Mouse (Mus musculus) neural tube, embryonic 15.5 days (tissue): ENCODE data around the gene Zic3. TPM values are rescaled to one million over a fixed set of nuclear protein-coding genes. Genes with fewer than 3 reads are reported as not detected.

Experiments used
- ATAC-seq: fragments of 200-750 bp; cut with Nextera tagmentation; 2 replicates; pipeline ENCODE4 v1.8.0; 2017; ENCODE audit warnings: mild to moderate bottlenecking, moderate TSS enrichment, moderate library complexity; ENCODE audit not compliant: low FRiP score
- H3K27ac ChIP-seq: fragments of 300-500 bp; sonication (generic); replicated peaks from 2 replicates; pipeline ENCODE4 v1.5.1; 2015; ENCODE audit warnings: mild to moderate bottlenecking, inconsistent platforms
- H3K27me3 ChIP-seq: fragments of 300-500 bp; sonication (generic); replicated peaks from 2 replicates; pipeline ENCODE4 v1.6.1; 2015; ENCODE audit warnings: inconsistent platforms
- H3K36me3 ChIP-seq: fragments of 300-500 bp; sonication (generic); 2 replicates; pipeline ENCODE4 v1.6.1; 2015; ENCODE audit warnings: inconsistent platforms
- H3K4me1 ChIP-seq: fragments of 300-500 bp; sonication (generic); 2 replicates; pipeline ENCODE4 v1.6.1; 2015; ENCODE audit warnings: inconsistent platforms
- H3K4me2 ChIP-seq: fragments of 300-500 bp; sonication (generic); 2 replicates; pipeline ENCODE4 v1.6.1; 2015; ENCODE audit warnings: inconsistent platforms, mild to moderate bottlenecking, moderate library complexity
- H3K4me3 ChIP-seq: fragments of 300-500 bp; sonication (generic); replicated peaks from 2 replicates; pipeline ENCODE4 v1.5.1; 2015; ENCODE audit warnings: mild to moderate bottlenecking, inconsistent platforms
- H3K9ac ChIP-seq: fragments of 300-500 bp; sonication (generic); replicated peaks from 2 replicates; pipeline ENCODE4 v1.6.1; 2015; ENCODE audit warnings: mild to moderate bottlenecking, inconsistent platforms
- H3K9me3 ChIP-seq: fragments of 300-500 bp; sonication (generic); replicated peaks from 2 replicates; pipeline ENCODE4 v1.6.1; 2016; ENCODE audit warnings: inconsistent platforms
- WGBS: fragments of 180-500 bp; shearing (Covaris S2); methylation state at CpG from one replicate; pipeline ENCODE4 v1.1.7; 2015; ENCODE audit warnings: mixed read lengths; 5-methylcytosine and 5-hydroxymethylcytosine counted together
- polyA plus RNA-seq: library from polyadenylated mRNA; unstranded; fragments of >200 nt; fragmentation: Nextera tagmentation; extraction: Ambion mirVana; gene quantifications from 2 replicates; pipeline ENCODE4 v1.2.1, GENCODE M21; 2015

Gene Zic3
- polyA plus RNA-seq, 1 experiment from 2014 or later = 12.9 TPM

DNA sequence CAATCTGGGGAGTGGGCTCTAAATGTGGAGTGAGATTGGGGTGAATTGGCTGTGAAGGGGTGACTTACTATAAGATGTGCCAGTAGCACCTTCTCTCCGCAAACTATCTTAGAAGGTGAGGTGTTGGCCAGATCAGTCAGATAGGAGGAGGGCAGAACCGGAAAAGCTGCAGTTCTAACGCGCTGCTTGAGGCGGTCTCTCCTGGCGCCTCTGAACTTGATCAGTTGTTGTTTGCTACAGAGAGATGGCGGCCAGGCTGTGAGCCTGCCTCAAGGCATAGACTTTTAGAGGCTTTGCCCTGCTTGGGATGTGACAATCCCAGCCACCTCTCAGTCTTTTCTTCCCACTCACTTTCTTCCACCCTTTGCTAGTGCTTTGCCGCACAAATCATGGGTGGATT lies 6.4 kb downstream of the Zic3 start:
- 31% methylated on average over 8 of the region's 8 CpGs for WGBS
- no peak overlapping the region for H3K27ac ChIP-seq
- H3K36me3 ChIP-seq = no peaks in the 10 kb centered on the region
- H3K9me3 ChIP-seq = no peaks in the 10 kb centered on the region
- no peak for ATAC-seq
- H3K4me3 ChIP-seq = no peak overlapping the region
- peaks cover 7% of the 10 kb centered on the region for H3K27me3 ChIP-seq
- no peak overlapping the region; the same call in 1 of the 2 replicates for H3K4me2 ChIP-seq
- H3K9ac ChIP-seq = no peak overlapping the region
- H3K4me1 ChIP-seq = peaks cover 4% of the 10 kb centered on the region; the same call in 1 of the 2 replicates

DNA sequence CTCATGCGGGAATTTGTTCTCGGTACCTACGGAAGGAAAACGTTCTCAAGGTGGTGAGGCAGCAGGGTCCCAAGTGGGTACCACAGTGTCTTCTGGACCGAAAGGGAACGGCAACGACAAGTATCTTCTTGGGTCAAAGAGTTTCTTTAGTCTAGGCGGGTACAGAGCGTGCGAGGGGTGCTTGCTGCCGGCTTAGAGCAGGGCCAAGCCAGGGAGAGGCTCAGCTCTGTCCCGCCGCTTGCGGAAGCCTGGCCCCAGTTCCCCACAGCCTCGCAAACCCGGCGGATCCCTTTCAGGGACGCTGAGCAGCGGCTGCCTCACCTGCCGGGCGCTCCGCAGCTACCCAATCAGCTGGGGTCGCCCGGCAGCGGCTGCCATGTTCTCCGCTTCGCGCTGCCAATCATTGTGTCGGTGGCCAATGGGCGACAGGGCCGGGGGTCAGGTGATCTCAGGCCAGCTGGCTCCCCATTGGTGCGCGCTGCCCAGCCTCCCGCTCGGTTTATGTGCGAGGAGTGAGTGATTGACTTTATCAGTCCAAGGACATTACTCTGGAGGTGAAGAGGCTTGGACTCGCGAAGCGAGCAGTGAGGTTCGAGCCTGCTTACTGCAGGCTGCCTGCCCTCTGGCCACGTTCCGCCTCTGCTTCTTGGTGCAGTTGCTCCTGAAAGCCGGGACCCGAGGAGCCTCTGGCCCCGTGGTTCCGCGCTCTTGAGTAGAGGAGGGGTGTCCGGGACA lies 7.8 kb downstream of the Zic3 start:
- peak; percentile 91 for ATAC-seq

DNA sequence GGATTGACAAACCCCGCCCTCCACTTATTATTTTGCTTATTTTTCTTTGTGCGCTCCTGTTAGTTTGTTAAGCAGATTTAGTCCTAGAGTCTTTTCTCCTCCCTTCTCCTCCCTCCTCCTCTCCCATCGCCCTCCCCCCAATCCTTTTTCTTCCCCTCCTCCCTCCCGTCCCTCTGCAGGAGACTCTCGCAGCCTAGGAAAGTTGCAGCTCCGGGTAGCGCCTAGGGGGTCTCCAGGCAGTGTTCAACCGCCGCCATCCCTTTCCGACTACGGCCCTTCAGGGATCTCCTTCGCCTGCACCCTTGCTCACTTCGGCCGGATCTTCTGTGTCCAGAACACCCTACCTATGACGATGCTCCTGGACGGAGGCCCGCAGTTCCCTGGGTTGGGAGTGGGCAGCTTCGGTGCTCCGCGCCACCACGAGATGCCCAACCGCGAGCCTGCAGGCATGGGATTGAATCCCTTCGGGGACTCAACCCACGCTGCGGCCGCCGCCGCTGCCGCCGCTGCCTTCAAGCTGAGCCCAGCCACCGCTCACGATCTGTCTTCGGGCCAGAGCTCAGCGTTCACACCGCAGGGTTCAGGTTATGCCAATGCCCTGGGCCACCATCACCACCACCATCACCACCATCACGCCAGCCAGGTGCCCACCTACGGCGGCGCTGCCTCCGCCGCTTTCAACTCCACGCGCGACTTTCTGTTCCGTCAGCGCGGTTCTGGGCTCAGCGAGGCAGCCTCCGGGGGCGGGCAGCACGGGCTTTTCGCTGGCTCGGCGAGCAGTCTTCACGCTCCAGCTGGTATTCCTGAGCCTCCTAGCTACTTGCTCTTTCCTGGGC lies 8.6 kb downstream of the Zic3 start:
- WGBS = 22% methylated on average over 55 of the region's 56 CpGs
- H3K4me3 ChIP-seq = peak overlapping the region; percentile 44

More for the DNA sequence above, 7.8 kb downstream of the Zic3 start:
- WGBS = 19% methylated on average over 48 of the region's 48 CpGs
- Histone ChIP-seq H3K36me3 (no peaks in the 10 kb centered on the region), H3K27me3 (peaks cover 5% of the 10 kb centered on the region), H3K9me3 (no peaks in the 10 kb centered on the region), H3K4me1 (peaks cover 4% of the 10 kb centered on the region; the same call in 1 of the 2 replicates), H3K4me2 (peak overlapping the region; percentile 58), H3K27ac (peak overlapping the region; percentile 81), H3K9ac (no peak overlapping the region), H3K4me3 (peak overlapping the region; percentile 44)

DNA sequence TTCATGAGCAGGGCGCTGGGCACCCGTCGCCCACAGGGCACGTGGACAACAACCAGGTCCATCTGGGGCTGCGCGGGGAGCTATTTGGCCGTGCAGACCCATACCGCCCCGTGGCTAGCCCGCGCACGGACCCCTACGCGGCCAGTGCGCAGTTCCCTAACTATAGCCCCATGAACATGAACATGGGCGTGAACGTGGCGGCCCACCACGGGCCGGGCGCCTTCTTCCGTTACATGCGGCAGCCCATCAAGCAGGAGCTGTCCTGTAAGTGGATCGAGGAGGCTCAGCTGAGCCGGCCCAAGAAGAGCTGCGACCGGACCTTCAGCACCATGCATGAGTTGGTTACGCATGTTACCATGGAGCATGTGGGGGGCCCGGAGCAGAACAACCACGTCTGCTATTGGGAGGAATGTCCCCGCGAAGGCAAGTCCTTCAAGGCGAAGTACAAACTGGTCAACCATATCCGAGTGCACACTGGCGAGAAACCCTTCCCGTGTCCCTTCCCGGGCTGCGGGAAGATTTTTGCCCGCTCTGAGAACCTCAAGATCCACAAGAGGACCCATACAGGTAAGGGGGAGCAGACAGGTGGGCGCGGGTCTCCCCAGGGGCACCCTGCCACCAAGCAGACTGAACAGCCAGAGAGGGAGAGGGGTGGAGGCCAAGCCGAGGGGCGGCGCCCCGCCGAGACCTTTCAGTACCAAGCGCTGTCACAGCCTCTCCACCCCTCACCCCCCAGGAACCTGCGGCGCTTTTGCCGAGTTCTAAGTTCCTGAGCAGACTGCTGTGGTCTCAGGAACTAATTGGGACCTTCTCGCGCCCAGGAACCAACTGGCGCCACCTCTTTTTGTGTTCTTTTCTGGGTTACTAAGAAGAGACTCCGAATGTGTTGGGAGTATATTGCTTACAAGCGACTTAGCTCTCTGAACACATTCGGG lies 9.4 kb downstream of the Zic3 start:
- Histone ChIP-seq H3K4me2 (peak overlapping the region; percentile 58), H3K4me3 (peak overlapping the region; percentile 44), H3K9me3 (no peaks in the 10 kb centered on the region), H3K4me1 (peaks cover 4% of the 10 kb centered on the region; the same call in 1 of the 2 replicates), H3K27me3 (peaks cover 4% of the 10 kb centered on the region; the same call in 1 of the 2 replicates), H3K36me3 (no peaks in the 10 kb centered on the region), H3K9ac (peak overlapping the region; percentile 36), H3K27ac (peak overlapping the region; percentile 81)
- WGBS = 15% methylated on average over 55 of the region's 56 CpGs
- peak; percentile 15 for ATAC-seq

More for the DNA sequence above, 8.6 kb downstream of the Zic3 start:
- Histone ChIP-seq H3K27ac (peak overlapping the region; percentile 81), H3K9me3 (no peaks in the 10 kb centered on the region), H3K9ac (peak overlapping the region; percentile 36), H3K27me3 (peaks cover 4% of the 10 kb centered on the region; the same call in 1 of the 2 replicates), H3K36me3 (no peaks in the 10 kb centered on the region), H3K4me2 (peak overlapping the region; percentile 58), H3K4me1 (peaks cover 4% of the 10 kb centered on the region; the same call in 1 of the 2 replicates)
- ATAC-seq = peak; percentile 43

DNA sequence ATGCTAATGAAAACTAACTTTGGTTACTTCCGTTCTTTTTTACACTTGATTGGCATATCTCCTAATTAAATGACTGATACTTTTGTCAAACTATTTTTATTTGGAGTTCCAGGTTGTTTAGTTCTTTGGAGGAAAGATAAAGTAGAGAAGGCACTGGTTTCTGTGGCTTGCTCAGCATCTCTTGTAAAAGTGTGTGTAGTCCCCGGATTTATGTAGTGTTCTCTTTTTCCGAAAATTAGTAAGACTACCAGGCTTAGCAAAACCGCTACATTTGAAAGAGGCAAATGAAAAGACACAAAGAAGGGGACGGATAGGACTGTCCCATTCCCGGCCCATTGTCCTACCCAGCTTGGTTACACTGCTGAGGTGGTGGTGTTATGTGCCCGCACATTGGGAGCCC lies 10.1 kb downstream of the Zic3 start:
- Histone ChIP-seq H3K4me3 (peak overlapping the region; percentile 44), H3K4me2 (peak overlapping the region; percentile 58), H3K4me1 (peaks cover 4% of the 10 kb centered on the region; the same call in 1 of the 2 replicates), H3K36me3 (no peaks in the 10 kb centered on the region), H3K9me3 (no peaks in the 10 kb centered on the region), H3K27me3 (peaks cover 4% of the 10 kb centered on the region; the same call in 1 of the 2 replicates), H3K27ac (peak overlapping the region; percentile 81; the same call in 1 of the 2 replicates), H3K9ac (peak overlapping the region; percentile 36)
- 15% methylated on average over 7 of the region's 7 CpGs for WGBS
- no peak for ATAC-seq

DNA sequence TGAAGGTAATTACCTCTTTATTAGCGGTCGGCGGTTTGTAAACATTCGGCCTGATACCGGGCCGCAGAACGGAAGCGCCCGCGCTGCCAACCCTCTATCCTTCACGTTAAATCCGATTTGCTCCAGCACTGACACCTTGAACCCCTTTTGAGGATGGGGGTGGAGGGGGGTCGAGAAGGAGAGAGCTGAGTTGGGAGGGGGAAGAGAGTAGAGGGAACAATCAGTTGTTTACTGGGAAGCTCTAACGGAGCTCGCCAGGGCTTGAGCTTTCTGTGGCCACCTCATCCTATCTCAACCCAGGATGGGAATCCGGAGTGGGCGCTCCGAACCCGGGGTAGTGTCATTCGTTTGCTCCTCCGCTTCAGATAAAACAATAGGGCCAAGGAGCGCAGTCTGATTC lies 11.0 kb downstream of the Zic3 start:
- H3K4me2 ChIP-seq = peak overlapping the region; percentile 58
- no peaks in the 10 kb centered on the region for H3K27me3 ChIP-seq
- 17% methylated on average over 22 of the region's 22 CpGs for WGBS
- peak overlapping the region; percentile 44 for H3K4me3 ChIP-seq
- peak overlapping the region; percentile 18; the same call in 1 of the 2 replicates for H3K27ac ChIP-seq
- peak overlapping the region; percentile 10; the same call in 1 of the 2 replicates for H3K9ac ChIP-seq
- H3K4me1 ChIP-seq = peaks cover 4% of the 10 kb centered on the region; the same call in 1 of the 2 replicates
- no peaks in the 10 kb centered on the region for H3K9me3 ChIP-seq
- no peaks in the 10 kb centered on the region for H3K36me3 ChIP-seq
- ATAC-seq = no peak

DNA sequence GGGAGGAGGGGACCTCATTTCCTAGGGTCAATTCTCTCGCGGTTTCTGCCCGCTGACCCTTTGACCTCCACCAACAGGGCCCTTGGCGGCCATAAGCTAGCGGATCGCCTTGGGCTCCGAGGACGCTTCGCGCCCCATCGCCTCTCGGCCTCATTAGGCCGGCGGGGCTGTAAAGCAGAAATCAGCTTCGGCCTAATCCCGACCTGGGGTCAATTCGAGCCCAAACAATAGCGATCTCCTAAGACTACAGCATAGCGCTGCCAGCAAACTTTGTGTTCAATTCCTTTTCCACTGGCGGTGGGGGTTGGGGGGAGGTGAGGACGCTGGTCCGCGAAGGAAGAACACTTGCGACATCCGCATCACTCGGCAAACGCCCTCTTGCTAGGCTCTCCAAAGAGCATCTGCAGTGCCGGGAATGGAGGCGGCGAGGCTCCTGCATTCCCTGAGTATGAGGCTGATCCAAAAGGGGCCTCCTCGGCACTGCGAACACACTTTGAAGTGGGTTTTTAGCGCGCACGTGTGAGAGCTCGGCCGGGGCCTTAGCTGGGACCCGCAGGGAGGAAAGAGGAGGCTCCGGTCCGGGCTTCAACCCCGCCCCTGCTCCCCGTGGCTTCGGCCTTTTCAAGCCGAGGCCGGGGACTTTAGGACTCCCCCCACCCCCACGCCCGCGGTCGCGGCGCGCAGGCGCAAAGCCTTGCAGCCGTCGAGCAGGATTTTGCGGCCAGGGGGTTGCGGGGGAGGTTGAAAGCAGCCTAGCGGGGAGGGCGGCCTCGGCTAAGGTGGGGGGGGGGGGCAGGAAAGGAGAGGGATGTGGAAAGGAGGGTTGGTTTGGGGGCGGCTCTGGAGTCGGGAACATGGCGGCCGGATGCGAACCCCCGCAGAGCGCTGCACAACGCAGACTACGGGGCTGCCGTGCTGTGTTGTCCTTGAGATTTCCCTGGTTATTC lies 15.8 kb downstream of the Zic3 start:
- Histone ChIP-seq H3K4me2 (peak overlapping the region; percentile 52), H3K9ac (no peak overlapping the region), H3K4me3 (peak overlapping the region; percentile 36), H3K27ac (peak overlapping the region; percentile 76), H3K9me3 (no peaks in the 10 kb centered on the region), H3K27me3 (no peaks in the 10 kb centered on the region), H3K36me3 (no peaks in the 10 kb centered on the region), H3K4me1 (no peaks in the 10 kb centered on the region)
- WGBS = 21% methylated on average over 65 of the region's 70 CpGs
- ATAC-seq = peak; percentile 87

DNA sequence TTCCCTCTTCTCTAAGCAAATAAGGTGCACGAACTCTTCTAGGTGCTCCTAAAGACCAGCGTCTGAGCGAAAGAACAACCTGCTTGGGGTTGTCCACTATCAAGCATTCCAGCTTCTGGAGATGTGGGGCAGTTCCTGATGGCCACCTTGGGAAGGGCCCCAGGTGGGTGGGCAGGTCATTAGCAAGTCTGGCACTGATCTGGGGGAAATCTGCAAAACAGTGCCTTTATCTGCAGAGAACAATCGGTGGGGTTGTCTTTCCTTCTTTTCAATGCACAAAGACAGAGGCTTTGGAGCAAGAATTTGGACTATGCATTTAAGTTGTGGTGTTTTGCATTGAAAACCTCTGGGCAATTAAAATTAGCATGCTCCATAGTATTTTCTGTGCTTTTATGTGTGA lies 17.2 kb downstream of the Zic3 start:
- ATAC-seq = no peak
- no peaks in the 10 kb centered on the region for H3K36me3 ChIP-seq
- no peaks in the 10 kb centered on the region for H3K27me3 ChIP-seq
- no peak overlapping the region for H3K9ac ChIP-seq
- H3K27ac ChIP-seq = no peak overlapping the region
- H3K4me3 ChIP-seq = no peak overlapping the region
- H3K4me1 ChIP-seq = no peaks in the 10 kb centered on the region
- H3K9me3 ChIP-seq = no peaks in the 10 kb centered on the region
- 37% methylated on average over 4 of the region's 4 CpGs for WGBS
- 0 out of 2 replicates have a peak overlapping the region, but pooled peaks have one; percentile 52 for H3K4me2 ChIP-seq

DNA sequence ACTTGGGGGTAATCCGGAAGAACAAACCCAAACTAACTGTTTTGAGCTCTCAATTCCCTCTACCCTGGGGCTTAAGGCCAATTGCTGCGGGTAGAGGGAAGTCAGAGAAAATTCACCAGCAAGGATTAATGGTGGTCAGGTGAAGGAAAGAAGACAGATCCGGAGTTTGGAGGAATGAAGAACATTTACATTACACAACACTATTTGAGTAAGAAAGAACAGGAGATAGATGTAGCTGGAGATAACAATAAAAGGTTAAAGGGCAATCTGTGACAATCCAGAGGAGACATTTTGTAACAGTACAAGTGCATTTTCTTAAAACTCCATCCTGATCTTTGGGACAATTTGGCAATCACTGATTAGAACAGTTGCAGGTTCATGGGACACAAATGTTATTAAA lies 19.4 kb downstream of the Zic3 start:
- Histone ChIP-seq H3K9ac (no peak overlapping the region), H3K36me3 (no peaks in the 10 kb centered on the region), H3K4me3 (no peak overlapping the region), H3K27me3 (no peaks in the 10 kb centered on the region), H3K4me1 (no peaks in the 10 kb centered on the region), H3K27ac (no peak overlapping the region), H3K4me2 (no peak overlapping the region), H3K9me3 (no peaks in the 10 kb centered on the region)
- 45% methylated on average over 3 of the region's 3 CpGs for WGBS
- ATAC-seq = no peak

DNA sequence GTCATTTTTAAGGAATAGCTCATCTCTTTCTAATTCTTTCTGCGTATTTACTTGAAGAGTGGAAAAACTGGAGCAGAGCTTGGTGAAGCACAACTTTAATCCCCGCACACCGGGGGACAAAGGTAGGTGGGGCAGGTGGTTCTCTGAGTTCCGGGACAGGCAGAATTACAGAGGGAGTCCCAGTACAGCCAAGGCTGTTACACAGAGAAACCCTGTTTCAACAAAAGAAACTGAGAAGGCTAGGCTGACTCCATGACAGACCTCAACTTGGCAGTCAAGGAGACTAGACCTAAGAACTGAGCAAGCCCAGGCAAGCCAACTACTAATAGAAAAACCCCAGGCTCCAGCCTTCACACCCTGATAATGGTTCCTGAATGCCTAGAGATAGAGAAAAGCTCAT lies 20.0 kb downstream of the Zic3 start:
- no peak overlapping the region for H3K27ac ChIP-seq
- H3K4me3 ChIP-seq = no peak overlapping the region
- no peak overlapping the region for H3K4me2 ChIP-seq
- no peaks in the 10 kb centered on the region for H3K4me1 ChIP-seq
- no peaks in the 10 kb centered on the region for H3K9me3 ChIP-seq
- WGBS = 85% methylated on average over 4 of the region's 4 CpGs
- H3K36me3 ChIP-seq = no peaks in the 10 kb centered on the region
- H3K27me3 ChIP-seq = no peaks in the 10 kb centered on the region
- ATAC-seq = no peak
- H3K9ac ChIP-seq = no peak overlapping the region
